Mouse (Mus musculus): ENCODE measurements around the gene Ppp1r13b. TPM values are rescaled to one million over a fixed set of nuclear protein-coding genes. Genes with fewer than 3 reads are reported as not detected.

Gene Ppp1r13b
- polyA plus RNA-seq, 2 experiments, result 2.8 to 2.9 TPM

DNA sequence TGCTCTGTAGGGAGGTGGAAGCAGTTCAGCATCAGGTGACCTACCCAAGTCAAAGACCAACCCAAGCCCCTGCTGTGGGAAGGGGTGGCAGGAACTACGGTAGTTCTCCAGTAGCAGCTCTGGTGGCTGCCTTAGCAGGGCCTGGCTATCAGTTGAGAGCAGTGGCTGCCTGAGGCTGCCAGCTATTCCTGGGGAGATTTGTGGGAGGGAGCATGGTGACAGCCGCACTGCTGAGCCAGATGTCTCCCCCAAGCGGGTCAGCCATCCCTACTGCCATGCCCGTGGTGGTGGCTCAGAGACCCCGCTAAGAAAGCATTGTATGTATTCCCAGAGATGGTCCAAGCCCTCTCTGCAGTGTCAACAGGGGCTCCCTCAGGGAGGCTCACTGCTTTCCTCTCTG is 75.3 kb downstream of the Ppp1r13b start:
- no peak for TF ChIP-seq EP300 (IDR thresholded peaks at IDR 0.05; ENCODE audit: low read depth)
- no peak for TF ChIP-seq CTCF (IDR thresholded peaks at IDR 0.05; ENCODE audit: low read depth)
- peak overlapping the region; percentile 77 for H3K27ac ChIP-seq
- H3K4me1 ChIP-seq (replicated peaks; ENCODE audit: control insufficient read depth in 2 of 2, insufficient read depth in 2 of 2, low read length in 1 of 2), result peaks cover 16 to 24% of the 10 kb centered on the region in 2 experiments
- WGBS (ENCODE audit: insufficient replicate concordance), result 53% methylated on average over 5 of the region's 5 CpGs
- H3K36me3 ChIP-seq (replicated peaks; ENCODE audit: control insufficient read depth, insufficient read depth, low read depth), result peaks cover 23% of the 10 kb centered on the region
- H3K9me3 ChIP-seq (ENCODE audit: control insufficient read depth, low read length), result no peaks in the 10 kb centered on the region
- ATAC-seq (ENCODE audit: insufficient read depth) (peak; percentile 33; the same call in 1 of the 2 replicates), DNase-seq (ENCODE audit: low read depth in 3 of 3, low spot score in 3 of 3) (no peak)
- H3K4me3 ChIP-seq (ENCODE audit: insufficient read depth in 1 of 2, low read depth in 2 of 2, low read length in 2 of 2), result no peak overlapping the region
- no peak overlapping the region; the same call in 1 of the 2 replicates for H3K4me2 ChIP-seq (ENCODE audit: low read depth)
- peak overlapping the region; percentile 40; the same call in 1 of the 2 replicates for H3K9ac ChIP-seq (replicated peaks)
- H3K27me3 ChIP-seq (ENCODE audit: control insufficient read depth, insufficient read depth, low read length), result no peaks in the 10 kb centered on the region

- ATAC-seq (ENCODE audit: insufficient read depth) (peak; percentile 26; the same call in 1 of the 2 replicates), DNase-seq (ENCODE audit: low read depth in 3 of 3, low spot score in 3 of 3) (no peak)
- no peaks in the 10 kb centered on the region for H3K27me3 ChIP-seq (ENCODE audit: control insufficient read depth, insufficient read depth, low read length)
- H3K4me1 ChIP-seq (replicated peaks; ENCODE audit: control insufficient read depth in 2 of 2, insufficient read depth in 2 of 2, low read length in 1 of 2), result peaks cover 16 to 24% of the 10 kb centered on the region in 2 experiments
- H3K9ac ChIP-seq (replicated peaks), result no peak overlapping the region
- WGBS (ENCODE audit: insufficient replicate concordance), result 45% methylated on average over 10 of the region's 10 CpGs
- no peak overlapping the region for H3K4me2 ChIP-seq (ENCODE audit: low read depth)
- no peaks in the 10 kb centered on the region for H3K9me3 ChIP-seq (ENCODE audit: control insufficient read depth, low read length)
- no peak overlapping the region for H3K4me3 ChIP-seq (ENCODE audit: insufficient read depth in 1 of 2, low read depth in 2 of 2, low read length in 2 of 2)
- H3K27ac ChIP-seq, result no peak overlapping the region; the same call in 1 of the 2 replicates
- TF ChIP-seq CTCF (IDR thresholded peaks at IDR 0.05; ENCODE audit: low read depth) (no peak), EP300 (IDR thresholded peaks at IDR 0.05; ENCODE audit: low read depth) (no peak)
- H3K36me3 ChIP-seq (replicated peaks; ENCODE audit: control insufficient read depth, insufficient read depth, low read depth), result peaks cover 46% of the 10 kb centered on the region
Measured at GRCm38 (mm10) chr12:111830375-111830774, 77.5 kb downstream of the Ppp1r13b start.

GRCm38 (mm10) chr12:111829954-111830353 is 78.0 kb downstream of the Ppp1r13b start:
- peaks cover 16 to 24% of the 10 kb centered on the region in 2 experiments for H3K4me1 ChIP-seq (replicated peaks; ENCODE audit: control insufficient read depth in 2 of 2, insufficient read depth in 2 of 2, low read length in 1 of 2)
- no peak overlapping the region for H3K4me3 ChIP-seq (ENCODE audit: insufficient read depth in 1 of 2, low read depth in 2 of 2, low read length in 2 of 2)
- DNase-seq (ENCODE audit: low read depth in 3 of 3, low spot score in 3 of 3), result no peak
- no peak overlapping the region; the same call in 1 of the 2 replicates for H3K27ac ChIP-seq
- no peaks in the 10 kb centered on the region for H3K27me3 ChIP-seq (ENCODE audit: control insufficient read depth, insufficient read depth, low read length)
- WGBS (ENCODE audit: insufficient replicate concordance), result 77% methylated on average over 9 of the region's 9 CpGs
- peaks cover 48% of the 10 kb centered on the region for H3K36me3 ChIP-seq (replicated peaks; ENCODE audit: control insufficient read depth, insufficient read depth, low read depth)
- no peaks in the 10 kb centered on the region for H3K9me3 ChIP-seq (ENCODE audit: control insufficient read depth, low read length)
- no peak for ATAC-seq (ENCODE audit: insufficient read depth)
- no peak overlapping the region for H3K9ac ChIP-seq (replicated peaks)
- no peak overlapping the region for H3K4me2 ChIP-seq (ENCODE audit: low read depth)
- TF ChIP-seq EP300 (IDR thresholded peaks at IDR 0.05; ENCODE audit: low read depth) (no peak), CTCF (IDR thresholded peaks at IDR 0.05; ENCODE audit: low read depth) (no peak)

GRCm38 (mm10) chr12:111829447-111829846 is 78.5 kb downstream of the Ppp1r13b start:
- Histone ChIP-seq H3K27me3 (ENCODE audit: control insufficient read depth, insufficient read depth, low read length) (no peaks in the 10 kb centered on the region), H3K27ac (no peak overlapping the region), H3K9ac (replicated peaks) (no peak overlapping the region), H3K9me3 (ENCODE audit: control insufficient read depth, low read length) (no peaks in the 10 kb centered on the region), H3K36me3 (replicated peaks; ENCODE audit: control insufficient read depth, insufficient read depth, low read depth) (peaks cover 51% of the 10 kb centered on the region), H3K4me3 (ENCODE audit: insufficient read depth in 1 of 2, low read depth in 2 of 2, low read length in 2 of 2) (no peak overlapping the region), H3K4me1 (replicated peaks; ENCODE audit: control insufficient read depth in 2 of 2, insufficient read depth in 2 of 2, low read length in 1 of 2) (peaks cover 16 to 24% of the 10 kb centered on the region in 2 experiments), H3K4me2 (ENCODE audit: low read depth) (no peak overlapping the region)
- TF ChIP-seq CTCF (IDR thresholded peaks at IDR 0.05; ENCODE audit: low read depth) (no peak), EP300 (IDR thresholded peaks at IDR 0.05; ENCODE audit: low read depth) (no peak)
- 72% methylated on average over 5 of the region's 5 CpGs for WGBS (ENCODE audit: insufficient replicate concordance)
- DNase-seq (ENCODE audit: low read depth in 3 of 3, low spot score in 3 of 3), result no peak
- ATAC-seq (ENCODE audit: insufficient read depth), result no peak

DNA sequence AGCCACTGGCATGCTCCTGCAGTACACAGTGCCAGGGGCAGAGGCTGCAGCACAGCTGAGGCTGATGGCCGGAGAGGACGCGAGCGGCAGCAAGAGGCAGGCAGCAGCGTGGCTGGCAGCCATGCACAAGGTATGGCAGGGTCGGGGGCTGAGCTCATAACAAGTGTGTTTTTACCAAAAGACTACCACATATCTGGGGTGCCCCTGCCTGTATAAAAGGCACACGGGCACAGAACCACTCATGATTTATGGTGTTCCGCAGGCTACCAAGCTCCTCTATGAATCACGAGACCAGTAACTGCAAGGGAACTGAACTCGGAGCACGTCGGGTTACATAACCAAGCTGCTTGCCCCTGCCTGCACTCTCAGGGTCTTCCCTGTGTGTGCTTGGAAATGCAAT is 80.4 kb downstream of the Ppp1r13b start:
- Histone ChIP-seq H3K27me3 (ENCODE audit: control insufficient read depth, insufficient read depth, low read length) (no peaks in the 10 kb centered on the region), H3K27ac (no peak overlapping the region)
- TF ChIP-seq EP300 (IDR thresholded peaks at IDR 0.05; ENCODE audit: low read depth), result no peak
- TF ChIP-seq CTCF (IDR thresholded peaks at IDR 0.05; ENCODE audit: low read depth), result no peak

More for the DNA sequence above, 80.4 kb downstream of the Ppp1r13b start:
- 91% methylated on average over 12 of the region's 12 CpGs for whole genome bisulfite sequencing (ENCODE audit: insufficient replicate concordance)
- peaks cover 64% of the 10 kb centered on the region for H3K36me3 ChIP-seq (replicated peaks; ENCODE audit: control insufficient read depth, insufficient read depth, low read depth)
- H3K4me3 ChIP-seq (ENCODE audit: insufficient read depth in 1 of 2, low read depth in 2 of 2, low read length in 2 of 2), result no peak overlapping the region
- no peak for DNase-seq (ENCODE audit: low read depth in 3 of 3, low spot score in 3 of 3)
- H3K4me2 ChIP-seq (ENCODE audit: low read depth), result no peak overlapping the region
- H3K4me1 ChIP-seq (replicated peaks; ENCODE audit: control insufficient read depth in 2 of 2, insufficient read depth in 2 of 2, low read length in 1 of 2), result peaks cover under 1 to 7% of the 10 kb centered on the region in 2 experiments; a peak in 2 of 4 replicates
- no peak for ATAC-seq (ENCODE audit: insufficient read depth)
- H3K9me3 ChIP-seq (ENCODE audit: control insufficient read depth, low read length), result no peaks in the 10 kb centered on the region
- no peak overlapping the region for H3K9ac ChIP-seq (replicated peaks)

Data from liver, embryonic 14.5 days (tissue).